Mouse (Mus musculus) brown adipose tissue, adult 24 weeks (tissue): ENCODE results near the gene Dnah6. TPM values are rescaled to one million over a fixed set of nuclear protein-coding genes. Genes with fewer than 3 reads are reported as not detected.
A peak's percentile ranks its signal among the peaks of the same experiment; 100 is the strongest.

Experiments used
- H3K27ac ChIP-seq: fragments of 200-500 bp; replicated peaks from 2 replicates; pipeline ENCODE4 v1.5.1; 2012; ENCODE audit warnings: low read depth, mild to moderate bottlenecking, low read length
- H3K4me1 ChIP-seq: fragments of 200-500 bp; 2 replicates; pipeline ENCODE4 v1.6.1; 2012; ENCODE audit warnings: low read length, mixed read lengths; ENCODE audit not compliant: control insufficient read depth, insufficient read depth, insufficient read length
- H3K4me3 ChIP-seq: fragments of 200-500 bp; 2 replicates; pipeline ENCODE4 v1.5.1; 2012; ENCODE audit warnings: low read depth, mild to moderate bottlenecking, low read length, moderate library complexity; ENCODE audit not compliant: insufficient read depth
- polyA plus RNA-seq: library from polyadenylated mRNA; stranded (reverse); fragments of >200 nt; gene quantifications from 2 replicates; pipeline ENCODE4 v1.2.4, GENCODE M21; 2012; ENCODE audit not compliant: missing spikeins, insufficient read depth, insufficient read length

The Dnah6 gene
- polyA plus RNA-seq, 1 experiment = not detected

DNA sequence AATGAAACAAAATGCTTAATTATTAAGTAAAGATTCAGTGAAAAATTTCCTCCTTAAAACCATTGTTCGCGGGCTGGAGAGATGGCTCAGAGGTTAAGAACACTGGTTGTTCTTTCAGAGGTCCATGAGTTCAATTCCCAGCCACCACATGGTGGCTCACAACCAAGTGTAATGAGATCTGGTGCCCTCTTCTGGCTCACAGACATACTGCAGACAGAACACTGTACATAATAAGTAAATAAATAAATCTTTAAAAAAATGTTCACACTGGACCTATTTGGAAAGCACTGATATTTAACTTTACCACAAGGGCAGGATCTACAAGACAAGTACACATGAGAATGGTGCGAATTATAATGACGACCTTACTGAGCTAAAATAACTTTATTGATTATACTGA, 26.0 kb upstream of the Dnah6 start:
- no peak overlapping the region for H3K27ac ChIP-seq
- H3K4me1 ChIP-seq = peaks cover 9% of the 10 kb centered on the region
- H3K4me3 ChIP-seq = peak overlapping the region; percentile 78; the same call in 1 of the 2 replicates

DNA sequence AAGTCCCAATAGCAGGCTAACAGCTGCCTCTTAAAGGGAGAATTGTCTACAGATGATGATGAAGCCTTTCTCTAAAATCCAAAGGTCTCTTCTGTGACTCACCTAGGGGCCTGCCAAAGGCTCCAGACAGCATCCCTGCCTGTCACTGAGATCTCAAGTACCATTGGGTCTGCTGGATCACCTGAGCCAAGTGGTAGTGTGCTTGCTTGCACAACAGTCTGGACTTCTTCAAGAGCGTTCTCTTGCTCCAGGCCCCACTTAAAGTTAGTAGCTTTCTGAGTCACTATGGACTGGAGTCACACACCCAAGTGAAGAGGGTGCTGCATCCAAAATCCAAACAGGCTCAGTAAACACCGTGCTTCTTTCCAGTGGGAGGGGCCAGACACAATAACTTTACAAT, 25.4 kb upstream of the Dnah6 start:
- Histone ChIP-seq H3K27ac (no peak overlapping the region), H3K4me1 (0 out of 2 replicates have a peak, but pooled peaks cover 5% of the 10 kb centered on the region), H3K4me3 (no peak overlapping the region)

GRCm38 (mm10) chr6:73235650-73236049, 14.2 kb upstream of the Dnah6 start:
- no peak overlapping the region for H3K27ac ChIP-seq
- peaks cover 3% of the 10 kb centered on the region; the same call in 1 of the 2 replicates for H3K4me1 ChIP-seq
- no peak overlapping the region for H3K4me3 ChIP-seq

- Histone ChIP-seq H3K4me3 (no peak overlapping the region), H3K4me1 (peaks cover 3% of the 10 kb centered on the region; the same call in 1 of the 2 replicates), H3K27ac (no peak overlapping the region)
Measured at GRCm38 (mm10) chr6:73234302-73234900, 12.9 kb upstream of the Dnah6 start.

GRCm38 (mm10) chr6:73233202-73233726, 11.8 kb upstream of the Dnah6 start:
- Histone ChIP-seq H3K4me3 (no peak overlapping the region), H3K4me1 (peaks cover 3% of the 10 kb centered on the region; the same call in 1 of the 2 replicates), H3K27ac (no peak overlapping the region)

- peaks cover 3% of the 10 kb centered on the region; the same call in 1 of the 2 replicates for H3K4me1 ChIP-seq
- H3K4me3 ChIP-seq = no peak overlapping the region
- H3K27ac ChIP-seq = 0 out of 2 replicates have a peak overlapping the region, but pooled peaks have one; percentile 53
Measured at GRCm38 (mm10) chr6:73232152-73232584, 10.7 kb upstream of the Dnah6 start.

- Histone ChIP-seq H3K27ac (no peak overlapping the region), H3K4me1 (peaks cover 3% of the 10 kb centered on the region; the same call in 1 of the 2 replicates), H3K4me3 (no peak overlapping the region)
Measured at GRCm38 (mm10) chr6:73228881-73229280, 7.4 kb upstream of the Dnah6 start.

- Histone ChIP-seq H3K27ac (no peak overlapping the region), H3K4me3 (no peak overlapping the region), H3K4me1 (peaks cover 5% of the 10 kb centered on the region)
Measured at GRCm38 (mm10) chr6:73228408-73228807, 7.0 kb upstream of the Dnah6 start.

- H3K4me1 ChIP-seq = peaks cover 7% of the 10 kb centered on the region
- no peak overlapping the region for H3K4me3 ChIP-seq
- H3K27ac ChIP-seq = no peak overlapping the region
Measured at GRCm38 (mm10) chr6:73227376-73228158, 6.1 kb upstream of the Dnah6 start.

DNA sequence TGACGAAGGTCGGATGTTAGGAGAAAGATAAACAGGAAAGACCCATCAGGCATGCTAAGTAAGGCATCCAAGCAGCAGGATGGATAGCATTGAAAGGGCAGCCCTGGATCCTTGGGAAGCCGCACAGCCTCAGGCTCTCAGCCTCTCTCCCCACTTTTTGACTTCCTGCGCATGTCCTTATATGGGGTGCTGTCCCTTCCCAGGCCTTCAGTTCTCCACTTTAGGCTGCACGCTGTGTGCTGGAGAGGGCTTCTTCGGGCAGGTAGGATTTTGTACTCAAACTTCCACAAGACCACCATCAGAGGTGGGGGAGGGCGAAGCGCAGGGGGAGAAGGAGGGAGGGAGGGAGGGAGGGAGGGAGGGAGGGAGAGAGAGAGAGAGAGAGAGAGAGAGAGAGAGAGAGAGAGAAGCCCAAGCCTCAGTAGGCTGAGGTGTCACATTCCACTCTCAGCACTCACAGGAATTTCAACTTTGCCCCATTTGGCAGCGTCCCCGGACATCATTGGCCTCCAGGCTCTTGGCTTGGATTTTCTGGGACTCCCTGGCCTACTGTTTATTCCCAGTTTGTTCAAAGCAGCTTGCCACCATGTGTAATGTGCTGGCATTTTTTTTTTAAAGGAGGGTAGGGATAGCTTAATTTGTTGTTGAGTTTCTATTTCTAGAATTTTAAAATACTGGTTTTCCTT, 1.5 kb upstream of the Dnah6 start:
- H3K4me3 ChIP-seq = no peak overlapping the region
- peak overlapping the region; percentile 73 for H3K27ac ChIP-seq
- peaks cover 4% of the 10 kb centered on the region for H3K4me1 ChIP-seq

GRCm38 (mm10) chr6:73221958-73222735, 696 bp upstream of the Dnah6 start:
- peaks cover 4% of the 10 kb centered on the region for H3K4me1 ChIP-seq
- H3K4me3 ChIP-seq = peak overlapping the region; percentile 53
- peak overlapping the region; percentile 90 for H3K27ac ChIP-seq

DNA sequence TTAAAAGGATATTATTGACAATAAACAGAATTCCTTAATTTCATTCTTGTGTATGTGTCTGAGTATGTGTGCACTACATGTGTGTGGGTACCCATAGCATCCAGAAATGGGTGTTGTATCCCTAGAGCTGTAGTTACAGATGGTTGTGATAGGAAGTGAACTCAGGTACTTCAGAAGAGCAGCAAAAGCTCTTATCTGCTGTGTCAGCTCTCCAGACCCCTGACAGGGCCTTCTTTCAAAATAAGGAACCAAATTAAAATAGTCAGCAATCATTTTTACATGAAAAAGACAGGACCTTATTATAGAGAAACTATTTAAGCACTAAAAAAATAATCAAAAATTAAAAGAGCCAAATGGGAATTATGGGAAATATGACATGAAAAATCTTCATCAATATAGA, 9.8 kb downstream of the Dnah6 start:
- H3K4me3 ChIP-seq = no peak overlapping the region
- H3K27ac ChIP-seq = no peak overlapping the region
- no peaks in the 10 kb centered on the region for H3K4me1 ChIP-seq

DNA sequence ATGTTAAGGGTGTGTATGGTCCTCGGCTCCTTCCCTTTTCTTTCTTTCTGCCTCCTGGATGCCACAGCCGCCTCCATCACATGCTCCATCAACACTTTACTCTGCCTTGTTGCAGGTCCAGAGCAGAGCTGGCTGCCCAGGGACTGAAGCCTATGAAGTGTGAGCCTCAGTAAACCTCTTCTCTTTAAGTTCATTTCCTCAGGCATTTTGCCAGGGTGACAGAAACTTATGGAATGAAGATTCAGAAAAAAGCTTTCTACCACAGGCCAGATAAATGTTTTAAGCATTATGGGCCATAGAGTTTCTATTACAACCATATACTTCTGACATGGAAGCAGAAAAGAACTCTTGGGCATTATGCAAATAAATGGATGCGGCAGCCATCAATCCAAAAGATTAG, 10.4 kb downstream of the Dnah6 start:
- Histone ChIP-seq H3K4me3 (no peak overlapping the region), H3K27ac (no peak overlapping the region), H3K4me1 (no peaks in the 10 kb centered on the region)

GRCm38 (mm10) chr6:73210445-73210972, 10.9 kb downstream of the Dnah6 start:
- no peak overlapping the region for H3K4me3 ChIP-seq
- no peak overlapping the region for H3K27ac ChIP-seq
- H3K4me1 ChIP-seq = no peaks in the 10 kb centered on the region
